Mouse (Mus musculus) urinary bladder, adult 18-20 months (tissue): ENCODE measurements around the gene Dcaf8.
A peak's percentile ranks its signal among the peaks of the same experiment; 100 is the strongest.

Source experiments
- DNase-seq, 2 experiments: peaks; one replicate each; pipeline ENCODE4 v3.0.0; 2022; ENCODE audit warnings: low spot score in 2 of 2, mixed read lengths in 2 of 2

Dcaf8 gene

GRCm38 (mm10) chr1:172194435-172194834 is 46.6 kb downstream of the Dcaf8 start:
- DNase-seq = no peak

- DNase-seq = no peak
Observed at GRCm38 (mm10) chr1:172197146-172197545, 49.3 kb downstream of the Dcaf8 start.

GRCm38 (mm10) chr1:172197851-172198250 is 50.0 kb downstream of the Dcaf8 start:
- no peak for DNase-seq

- DNase-seq = no peak
Observed at GRCm38 (mm10) chr1:172198316-172198715, 50.4 kb downstream of the Dcaf8 start.

- DNase-seq = no peak
Observed at GRCm38 (mm10) chr1:172198996-172199395, 51.1 kb downstream of the Dcaf8 start.

- no peak for DNase-seq
Observed at GRCm38 (mm10) chr1:172200161-172200560, 52.3 kb downstream of the Dcaf8 start.

GRCm38 (mm10) chr1:172200871-172201447 is 53.1 kb downstream of the Dcaf8 start:
- DNase-seq = no peak

- DNase-seq = peak in 1 of 2 experiments; percentile 68
Observed at GRCm38 (mm10) chr1:172201967-172202880, 54.3 kb downstream of the Dcaf8 start.

GRCm38 (mm10) chr1:172202894-172203522 is 55.1 kb downstream of the Dcaf8 start:
- no peak for DNase-seq

GRCm38 (mm10) chr1:172203566-172203965 is 55.7 kb downstream of the Dcaf8 start:
- no peak for DNase-seq

GRCm38 (mm10) chr1:172204033-172204813 is 56.3 kb downstream of the Dcaf8 start:
- DNase-seq = no peak

GRCm38 (mm10) chr1:172204814-172205740 is 57.2 kb downstream of the Dcaf8 start:
- no peak for DNase-seq

GRCm38 (mm10) chr1:172205741-172206087 is 57.8 kb downstream of the Dcaf8 start:
- no peak for DNase-seq

- peak; percentile 70 to 82 for DNase-seq
Observed at GRCm38 (mm10) chr1:172206141-172206917, 58.4 kb downstream of the Dcaf8 start, which contains the start of gene Pea15a. Gene Pea15a, minus strand, starts transcription at chr1:172206804.

GRCm38 (mm10) chr1:172207111-172207584 is 59.3 kb downstream of the Dcaf8 start:
- no peak for DNase-seq

GRCm38 (mm10) chr1:172212776-172213175 is 64.9 kb downstream of the Dcaf8 start:
- DNase-seq = no peak

- no peak for DNase-seq
Observed at GRCm38 (mm10) chr1:172213771-172214170, 65.9 kb downstream of the Dcaf8 start.

GRCm38 (mm10) chr1:172214748-172215147 is 66.9 kb downstream of the Dcaf8 start:
- DNase-seq = no peak

- peak; percentile 90 to 92 for DNase-seq
Observed at GRCm38 (mm10) chr1:172217148-172217547, 69.3 kb downstream of the Dcaf8 start.
